Mouse (Mus musculus): ENCODE data around the gene Medag. TPM values are rescaled to one million over a fixed set of nuclear protein-coding genes. Genes with fewer than 3 reads are reported as not detected.

The Medag gene
- polyA plus RNA-seq, 1 experiment from 2014 or later = 0.21 TPM

DNA sequence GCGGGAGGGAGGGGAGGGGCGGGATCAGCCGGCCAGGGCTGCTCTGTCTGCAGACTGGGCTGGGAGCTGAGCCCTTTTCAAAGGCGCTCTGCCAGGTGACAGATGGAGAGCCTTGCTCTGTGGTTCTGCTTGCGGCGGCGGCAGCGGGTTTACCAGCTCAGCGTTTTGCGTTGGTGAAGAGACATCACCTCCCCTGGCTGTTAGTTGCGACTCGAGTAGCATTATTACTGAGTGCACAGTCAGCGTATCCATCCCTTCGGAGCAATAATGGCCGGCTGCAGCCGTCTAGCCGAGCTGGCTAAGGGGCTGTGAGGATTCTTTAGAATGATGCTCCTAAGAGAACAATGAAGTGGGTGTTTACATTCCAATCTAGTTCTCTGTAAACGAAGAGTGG lies 28.6 kb downstream of the Medag start:
- ATAC-seq (no peak), DNase-seq (no peak)
- Histone ChIP-seq H3K9me3 (ENCODE audit: low read length) (no peaks in the 10 kb centered on the region), H3K9ac (replicated peaks) (no peak overlapping the region), H3K4me1 (ENCODE audit: insufficient read depth) (peaks cover 12% of the 10 kb centered on the region), H3K36me3 (replicated peaks; ENCODE audit: insufficient read depth, low read length) (no peaks in the 10 kb centered on the region), H3K27ac (ENCODE audit: low read depth) (no peak overlapping the region), H3K27me3 (ENCODE audit: insufficient read depth, low read length) (peaks cover 10% of the 10 kb centered on the region), H3K4me2 (ENCODE audit: low read depth, low read length) (peak overlapping the region; percentile 70), H3K4me3 (ENCODE audit: low read depth, low read length) (peak overlapping the region; percentile 35)
- TF ChIP-seq EP300 (IDR thresholded peaks at IDR 0.05; ENCODE audit: low read depth) (no peak), CTCF (IDR thresholded peaks at IDR 0.05; ENCODE audit: low read depth) (no peak)
- WGBS (ENCODE audit: insufficient replicate concordance) = 3% methylated on average over 18 of the region's 18 CpGs

DNA sequence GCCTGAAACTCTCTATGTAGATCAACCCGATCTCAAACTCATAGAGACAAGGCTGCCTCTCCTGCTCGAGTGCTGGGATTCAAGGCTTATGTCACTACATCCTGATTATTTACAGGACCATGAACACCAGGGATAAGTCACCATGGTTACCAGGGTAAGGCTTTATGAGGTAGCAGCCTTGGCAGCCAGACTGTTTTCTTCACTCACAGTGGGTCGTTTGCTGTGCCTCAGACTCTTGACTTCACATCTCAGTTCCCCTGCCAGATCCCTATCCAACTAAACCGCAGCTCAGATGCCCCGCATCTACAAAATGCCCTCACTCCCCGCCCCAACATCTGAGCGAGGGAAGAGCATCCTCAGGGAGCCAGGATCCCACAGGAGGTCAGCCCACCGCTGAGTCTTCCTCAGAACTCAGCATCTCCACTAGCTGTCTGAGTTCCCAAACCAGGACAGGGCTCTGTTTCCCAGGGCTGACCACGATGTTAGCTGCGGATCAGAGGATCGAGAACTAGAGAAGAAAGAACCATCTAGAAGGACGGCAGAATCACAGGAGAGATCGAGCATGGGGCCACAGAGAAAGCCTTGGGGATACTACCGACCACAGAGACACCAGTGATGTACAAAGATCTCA lies 30.2 kb downstream of the Medag start:
- TF ChIP-seq CTCF (IDR thresholded peaks at IDR 0.05; ENCODE audit: low read depth) = no peak
- no peak for TF ChIP-seq EP300 (IDR thresholded peaks at IDR 0.05; ENCODE audit: low read depth)
- no peak overlapping the region for H3K4me2 ChIP-seq (ENCODE audit: low read depth, low read length)
- DNase-seq = no peak
- no peaks in the 10 kb centered on the region for H3K9me3 ChIP-seq (ENCODE audit: low read length)
- H3K4me1 ChIP-seq (ENCODE audit: insufficient read depth) = peaks cover 8% of the 10 kb centered on the region
- no peak for ATAC-seq
- 68% methylated on average over 14 of the region's 14 CpGs for WGBS (ENCODE audit: insufficient replicate concordance)
- H3K36me3 ChIP-seq (replicated peaks; ENCODE audit: insufficient read depth, low read length) = no peaks in the 10 kb centered on the region
- H3K27ac ChIP-seq (ENCODE audit: low read depth) = no peak overlapping the region
- H3K9ac ChIP-seq (replicated peaks) = no peak overlapping the region
- peaks cover 10% of the 10 kb centered on the region for H3K27me3 ChIP-seq (ENCODE audit: insufficient read depth, low read length)
- no peak overlapping the region for H3K4me3 ChIP-seq (ENCODE audit: low read depth, low read length)

DNA sequence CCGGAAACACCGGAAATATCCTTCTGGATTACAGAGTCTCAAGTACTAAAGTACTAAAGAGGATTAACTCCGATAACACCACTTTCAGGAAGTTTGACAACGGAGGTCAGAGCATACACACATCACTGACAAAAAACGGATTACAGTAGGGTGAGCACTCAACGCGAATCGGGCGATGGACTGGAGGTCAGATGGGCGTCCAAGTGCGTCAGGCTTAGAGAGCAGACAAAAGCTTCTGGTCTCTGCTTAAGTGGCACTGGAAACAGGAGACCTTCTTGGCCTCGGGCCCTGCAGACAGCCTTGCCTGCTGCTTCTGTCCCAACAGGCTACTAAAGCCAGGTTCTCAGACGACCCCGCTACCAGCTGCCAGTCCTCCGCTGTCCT lies 30.7 kb downstream of the Medag start:
- Histone ChIP-seq H3K4me3 (ENCODE audit: low read depth, low read length) (no peak overlapping the region), H3K9ac (replicated peaks) (no peak overlapping the region), H3K36me3 (replicated peaks; ENCODE audit: insufficient read depth, low read length) (no peaks in the 10 kb centered on the region), H3K27ac (ENCODE audit: low read depth) (no peak overlapping the region), H3K4me1 (ENCODE audit: insufficient read depth) (peaks cover 8% of the 10 kb centered on the region), H3K27me3 (ENCODE audit: insufficient read depth, low read length) (peaks cover 10% of the 10 kb centered on the region), H3K4me2 (ENCODE audit: low read depth, low read length) (no peak overlapping the region), H3K9me3 (ENCODE audit: low read length) (no peaks in the 10 kb centered on the region)
- no peak for ATAC-seq
- 80% methylated on average over 15 of the region's 15 CpGs for WGBS (ENCODE audit: insufficient replicate concordance)
- no peak for DNase-seq
- no peak for TF ChIP-seq CTCF (IDR thresholded peaks at IDR 0.05; ENCODE audit: low read depth)
- TF ChIP-seq EP300 (IDR thresholded peaks at IDR 0.05; ENCODE audit: low read depth) = no peak

DNA sequence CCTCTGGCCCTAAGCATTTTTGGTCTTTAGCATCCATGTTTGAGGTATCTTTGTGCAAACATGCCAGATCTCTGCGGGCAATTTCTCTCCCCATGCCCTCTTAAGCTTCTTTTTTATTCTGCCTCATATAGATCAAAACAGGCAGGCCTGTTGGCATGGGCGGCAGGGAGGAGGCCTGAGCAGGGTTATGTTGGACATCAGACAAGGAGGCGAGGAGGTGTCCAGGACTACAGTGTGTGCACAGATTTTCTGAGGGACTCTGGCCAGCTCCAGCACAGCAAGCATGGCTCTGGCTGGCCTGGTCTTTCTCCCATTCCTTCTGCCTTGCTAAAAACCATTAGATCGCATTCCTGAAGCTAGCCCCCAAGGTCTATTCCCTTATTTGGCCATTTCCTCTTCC lies 32.9 kb downstream of the Medag start:
- ATAC-seq = no peak
- H3K36me3 ChIP-seq (replicated peaks; ENCODE audit: insufficient read depth, low read length) = no peaks in the 10 kb centered on the region
- no peak for DNase-seq
- H3K27ac ChIP-seq (ENCODE audit: low read depth) = no peak overlapping the region
- H3K4me1 ChIP-seq (ENCODE audit: insufficient read depth) = peaks cover 6% of the 10 kb centered on the region
- H3K27me3 ChIP-seq (ENCODE audit: insufficient read depth, low read length) = peaks cover 9% of the 10 kb centered on the region
- H3K9ac ChIP-seq (replicated peaks) = no peak overlapping the region
- no peak overlapping the region for H3K4me3 ChIP-seq (ENCODE audit: low read depth, low read length)
- no peak for TF ChIP-seq CTCF (IDR thresholded peaks at IDR 0.05; ENCODE audit: low read depth)
- TF ChIP-seq EP300 (IDR thresholded peaks at IDR 0.05; ENCODE audit: low read depth) = no peak
- H3K9me3 ChIP-seq (ENCODE audit: low read length) = no peaks in the 10 kb centered on the region
- H3K4me2 ChIP-seq (ENCODE audit: low read depth, low read length) = no peak overlapping the region
- WGBS (ENCODE audit: insufficient replicate concordance) = 71% methylated on average over 4 of the region's 4 CpGs

DNA sequence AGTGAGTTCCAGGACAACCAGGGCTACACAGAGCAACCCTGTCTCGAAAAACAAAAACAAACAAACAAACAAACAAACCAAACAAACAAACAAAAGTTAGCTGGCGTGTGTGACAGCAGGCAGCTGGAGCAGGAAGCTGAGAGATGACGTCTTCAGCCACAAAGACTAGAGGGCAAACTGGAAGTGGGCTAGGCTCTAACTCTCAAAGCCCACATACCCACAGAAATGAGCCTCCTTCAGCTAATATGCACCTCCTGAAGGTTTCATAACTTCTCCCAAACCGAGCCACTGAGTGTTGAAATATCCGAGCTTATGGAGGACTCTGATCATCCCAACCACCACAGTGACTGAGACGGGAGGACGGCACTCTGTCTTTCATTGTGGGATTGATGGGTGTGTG lies 34.9 kb downstream of the Medag start:
- TF ChIP-seq CTCF (IDR thresholded peaks at IDR 0.05; ENCODE audit: low read depth) = no peak
- TF ChIP-seq EP300 (IDR thresholded peaks at IDR 0.05; ENCODE audit: low read depth) = no peak
- Histone ChIP-seq H3K4me1 (ENCODE audit: insufficient read depth) (no peaks in the 10 kb centered on the region), H3K4me2 (ENCODE audit: low read depth, low read length) (no peak overlapping the region), H3K36me3 (replicated peaks; ENCODE audit: insufficient read depth, low read length) (no peaks in the 10 kb centered on the region), H3K27me3 (ENCODE audit: insufficient read depth, low read length) (no peaks in the 10 kb centered on the region), H3K27ac (ENCODE audit: low read depth) (no peak overlapping the region), H3K4me3 (ENCODE audit: low read depth, low read length) (no peak overlapping the region), H3K9me3 (ENCODE audit: low read length) (no peaks in the 10 kb centered on the region), H3K9ac (replicated peaks) (no peak overlapping the region)
- DNase-seq = no peak
- no peak for ATAC-seq
- WGBS (ENCODE audit: insufficient replicate concordance) = 53% methylated on average over 7 of the region's 7 CpGs

DNA sequence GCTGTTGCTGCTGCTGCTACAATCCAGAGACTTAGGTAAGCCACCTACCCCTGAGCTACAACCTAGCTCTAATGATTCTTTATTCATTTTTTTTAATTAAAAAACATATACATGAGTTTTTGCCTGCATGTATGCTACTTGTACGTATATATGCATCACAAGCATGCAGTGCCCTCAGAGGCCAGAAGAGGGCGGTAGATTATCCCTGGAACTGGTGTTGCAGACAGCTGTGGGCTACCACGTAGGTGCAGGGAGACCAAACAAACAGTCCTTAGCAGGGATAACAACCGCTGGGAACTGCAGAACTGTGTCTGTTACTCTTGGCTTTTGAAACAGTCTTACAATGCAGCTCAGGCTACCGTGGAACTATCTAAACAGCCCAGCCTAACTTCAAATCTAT lies 36.2 kb downstream of the Medag start:
- H3K9me3 ChIP-seq (ENCODE audit: low read length) = no peaks in the 10 kb centered on the region
- no peak overlapping the region for H3K4me2 ChIP-seq (ENCODE audit: low read depth, low read length)
- DNase-seq (no peak), ATAC-seq (no peak)
- no peak overlapping the region for H3K9ac ChIP-seq (replicated peaks)
- H3K27ac ChIP-seq (ENCODE audit: low read depth) = no peak overlapping the region
- H3K4me3 ChIP-seq (ENCODE audit: low read depth, low read length) = no peak overlapping the region
- H3K36me3 ChIP-seq (replicated peaks; ENCODE audit: insufficient read depth, low read length) = no peaks in the 10 kb centered on the region
- H3K4me1 ChIP-seq (ENCODE audit: insufficient read depth) = no peaks in the 10 kb centered on the region
- TF ChIP-seq EP300 (IDR thresholded peaks at IDR 0.05; ENCODE audit: low read depth) = no peak
- TF ChIP-seq CTCF (IDR thresholded peaks at IDR 0.05; ENCODE audit: low read depth) = peak; percentile 35
- no peaks in the 10 kb centered on the region for H3K27me3 ChIP-seq (ENCODE audit: insufficient read depth, low read length)
- 78% methylated on average over 5 of the region's 5 CpGs for WGBS (ENCODE audit: insufficient replicate concordance)

DNA sequence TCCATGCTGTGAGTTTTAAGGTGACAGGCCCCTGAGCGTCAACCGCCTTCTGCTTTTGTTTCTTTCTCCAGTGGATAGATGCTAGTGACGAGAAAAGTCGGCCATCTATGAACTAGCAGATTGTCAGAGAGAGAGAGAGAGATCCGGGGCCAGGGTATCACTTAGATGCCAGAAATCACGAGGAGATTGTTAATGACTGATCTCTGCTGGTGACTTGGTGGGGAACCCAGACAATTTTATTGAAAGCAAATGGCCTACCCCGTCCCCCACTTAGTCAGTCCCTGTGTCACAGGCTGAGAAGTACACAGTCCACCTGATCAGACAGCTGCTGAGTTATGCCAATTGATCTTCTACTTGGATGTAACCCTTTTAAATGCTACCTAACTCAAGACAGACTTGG lies 37.9 kb downstream of the Medag start:
- Histone ChIP-seq H3K4me3 (ENCODE audit: low read depth, low read length) (no peak overlapping the region), H3K36me3 (replicated peaks; ENCODE audit: insufficient read depth, low read length) (no peaks in the 10 kb centered on the region), H3K4me1 (ENCODE audit: insufficient read depth) (no peaks in the 10 kb centered on the region), H3K4me2 (ENCODE audit: low read depth, low read length) (no peak overlapping the region), H3K9me3 (ENCODE audit: low read length) (no peaks in the 10 kb centered on the region), H3K27ac (ENCODE audit: low read depth) (no peak overlapping the region), H3K9ac (replicated peaks) (no peak overlapping the region), H3K27me3 (ENCODE audit: insufficient read depth, low read length) (no peaks in the 10 kb centered on the region)
- 75% methylated on average over 7 of the region's 7 CpGs for WGBS (ENCODE audit: insufficient replicate concordance)
- no peak for DNase-seq
- TF ChIP-seq EP300 (IDR thresholded peaks at IDR 0.05; ENCODE audit: low read depth) = no peak
- TF ChIP-seq CTCF (IDR thresholded peaks at IDR 0.05; ENCODE audit: low read depth) = no peak
- no peak for ATAC-seq

Data from liver, postnatal 0 days (tissue).